Mouse (Mus musculus) kidney, postnatal 25 days (tissue): ENCODE measurements around the gene Kcnj12.

Experiments used
- DNase-seq, 2 experiments: peaks; one replicate each; pipeline ENCODE4 v3.0.0; 2021; ENCODE audit warnings: mixed read lengths in 2 of 2

Kcnj12 gene

DNA sequence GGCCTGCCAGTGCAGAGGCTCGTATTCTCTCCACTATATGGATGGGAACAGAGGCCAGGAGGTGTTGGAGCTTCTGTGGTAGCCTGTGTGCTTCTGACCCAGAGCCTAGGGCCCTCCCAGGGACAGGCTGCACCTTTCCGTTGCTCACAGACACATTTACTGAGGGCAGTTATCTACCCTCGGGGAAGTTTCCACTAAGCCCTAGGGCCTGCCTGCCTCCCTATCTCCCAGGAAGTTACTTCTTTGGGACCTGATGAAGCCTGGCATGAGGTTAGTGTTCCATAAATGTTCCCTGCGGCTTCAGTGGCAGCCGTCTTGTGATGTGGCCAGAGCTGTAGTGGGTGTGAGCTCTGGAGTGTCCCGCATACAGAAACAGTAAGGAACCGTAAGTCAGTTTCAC lies 3.2 kb downstream of the Kcnj12 start:
- DNase-seq, result no peak

DNA sequence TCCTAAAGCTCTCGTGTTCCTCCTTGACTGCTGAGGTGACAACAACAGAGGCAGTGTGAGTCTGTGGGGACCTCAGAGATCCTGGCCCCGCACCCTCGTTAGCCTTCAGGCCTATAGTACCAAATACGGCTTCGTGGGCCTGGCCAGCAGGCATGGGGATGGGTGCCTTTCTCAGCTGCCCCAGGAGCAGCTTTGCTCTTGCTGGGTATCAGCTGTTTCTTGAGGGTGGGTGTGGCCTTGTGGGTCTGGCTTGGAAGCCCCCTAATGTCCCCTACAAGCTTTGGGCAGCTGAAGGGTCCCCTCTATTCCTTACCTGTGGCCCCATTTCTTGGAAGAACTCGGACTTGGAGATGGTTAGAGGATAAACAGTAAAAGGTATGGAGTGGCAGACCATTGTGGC lies 4.0 kb downstream of the Kcnj12 start:
- DNase-seq, result no peak

DNA sequence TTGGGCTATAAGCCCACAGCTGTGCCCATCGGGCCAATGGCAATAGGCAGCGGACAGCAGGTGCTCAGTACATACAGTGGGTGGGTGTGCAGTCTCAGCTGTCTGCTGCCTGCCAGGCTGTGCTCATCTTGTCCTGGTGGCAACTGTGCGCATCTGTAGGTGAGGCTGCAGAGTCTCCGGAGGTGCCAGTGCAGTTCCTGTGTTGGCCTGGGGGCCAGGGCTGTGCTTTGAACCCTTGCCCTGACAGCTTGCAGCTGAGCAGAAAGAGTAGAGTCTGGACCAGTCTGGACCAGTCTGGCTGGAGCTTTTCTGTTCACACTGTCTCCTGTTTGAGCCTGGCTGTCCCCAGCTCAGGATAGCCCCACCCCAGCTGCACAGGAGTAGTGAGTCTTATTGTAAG lies 4.8 kb downstream of the Kcnj12 start:
- no peak for DNase-seq

DNA sequence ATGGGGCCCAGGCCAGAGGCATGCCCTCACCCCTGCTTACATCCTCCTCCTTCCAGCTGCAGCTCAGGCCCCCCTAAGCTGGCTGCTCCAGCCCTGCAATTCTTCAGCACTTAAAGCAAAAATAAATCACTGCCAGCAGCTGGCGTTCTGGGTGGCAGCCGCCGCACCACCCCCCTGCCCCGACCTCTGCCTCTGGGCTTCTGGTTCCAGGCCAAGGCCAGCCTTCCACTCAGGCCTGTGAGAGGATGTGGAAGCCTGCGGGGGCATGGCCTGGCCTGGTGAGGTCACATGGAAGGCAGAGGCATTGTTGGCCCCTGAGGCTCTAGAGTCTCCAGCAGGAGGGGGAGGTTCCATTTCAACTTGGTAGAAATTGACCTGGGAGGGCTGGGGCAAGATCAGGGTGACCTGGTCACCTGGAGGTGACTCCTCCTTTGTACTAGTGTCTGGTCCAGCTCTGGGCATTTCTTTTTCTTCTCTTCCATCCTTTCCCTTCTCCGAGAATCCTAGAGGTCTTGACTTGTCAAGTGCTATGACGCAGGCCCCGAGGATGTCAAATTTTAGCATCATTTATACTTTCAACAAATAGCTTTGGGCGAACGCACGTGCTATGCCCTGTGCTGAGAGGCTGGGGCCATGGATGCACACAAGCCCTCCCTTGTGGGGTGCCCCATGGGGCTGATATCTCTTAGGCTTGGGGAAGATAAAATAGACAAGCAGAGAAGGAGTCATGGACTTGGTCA lies 6.0 kb downstream of the Kcnj12 start:
- DNase-seq, result peak; percentile 56 to 85

DNA sequence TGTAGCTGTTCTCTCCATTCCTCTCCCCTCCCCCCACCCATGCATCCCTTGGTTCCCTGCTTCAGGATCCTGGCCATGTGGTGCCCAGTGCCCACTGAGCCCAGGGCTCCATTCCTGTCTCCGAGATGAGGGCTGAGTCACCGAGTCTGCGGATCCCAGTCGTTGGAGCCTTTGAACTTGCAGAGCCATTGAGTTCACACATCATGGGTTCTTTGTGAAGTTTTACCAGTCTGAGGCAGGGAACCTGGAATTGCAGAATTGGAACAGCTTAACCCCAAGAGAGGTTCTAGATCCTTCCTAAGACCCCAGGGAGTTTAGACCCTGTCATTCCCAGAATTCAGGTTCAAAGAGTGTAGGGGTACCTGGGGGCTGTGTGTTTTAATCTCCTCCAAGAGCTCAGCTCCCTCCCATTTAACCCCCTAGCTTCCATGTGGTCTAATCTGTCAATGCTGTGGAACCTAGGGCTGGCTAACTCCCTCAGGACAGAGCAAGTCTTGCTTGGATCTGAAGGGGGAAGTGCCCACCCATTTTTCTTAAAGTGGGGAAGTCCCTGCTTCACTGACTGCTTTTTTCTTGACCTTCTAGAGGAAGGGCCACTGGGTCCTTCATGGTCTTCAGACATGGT lies 6.9 kb downstream of the Kcnj12 start:
- DNase-seq, result no peak

DNA sequence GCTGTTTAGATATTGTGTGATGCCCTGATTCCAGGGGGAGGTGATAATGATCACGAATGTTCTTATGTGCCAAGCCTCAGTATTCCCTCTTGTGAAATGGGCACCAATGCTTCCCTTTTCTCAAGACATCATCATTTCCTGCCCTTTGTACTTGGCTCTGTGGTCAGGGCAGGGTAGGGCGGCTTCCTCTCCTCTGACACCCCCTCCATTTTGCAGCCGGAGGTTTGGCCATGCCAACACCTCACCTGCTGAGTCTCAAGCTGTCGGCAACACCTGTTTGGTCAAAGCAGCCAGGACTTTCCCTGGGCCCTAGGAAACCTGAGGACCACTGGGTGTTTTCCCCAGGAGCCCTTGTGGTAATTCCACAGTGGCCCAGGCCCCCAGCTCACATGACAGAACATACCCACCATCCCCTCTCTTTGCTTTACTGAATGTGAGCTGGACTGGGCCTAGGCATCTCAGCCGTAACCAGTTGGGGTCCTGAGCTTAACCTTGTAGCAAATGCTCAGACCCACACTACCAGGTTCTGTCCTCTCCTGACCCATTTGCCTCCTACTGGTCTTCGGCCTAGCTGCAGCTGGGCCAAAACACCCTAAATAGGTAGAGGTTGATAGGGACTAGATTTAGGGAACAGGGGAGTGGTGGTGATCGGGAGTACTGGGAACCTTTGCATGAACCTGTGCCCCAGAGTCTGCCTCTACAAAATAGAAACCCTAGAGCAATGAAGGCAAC lies 7.7 kb downstream of the Kcnj12 start:
- no peak for DNase-seq

DNA sequence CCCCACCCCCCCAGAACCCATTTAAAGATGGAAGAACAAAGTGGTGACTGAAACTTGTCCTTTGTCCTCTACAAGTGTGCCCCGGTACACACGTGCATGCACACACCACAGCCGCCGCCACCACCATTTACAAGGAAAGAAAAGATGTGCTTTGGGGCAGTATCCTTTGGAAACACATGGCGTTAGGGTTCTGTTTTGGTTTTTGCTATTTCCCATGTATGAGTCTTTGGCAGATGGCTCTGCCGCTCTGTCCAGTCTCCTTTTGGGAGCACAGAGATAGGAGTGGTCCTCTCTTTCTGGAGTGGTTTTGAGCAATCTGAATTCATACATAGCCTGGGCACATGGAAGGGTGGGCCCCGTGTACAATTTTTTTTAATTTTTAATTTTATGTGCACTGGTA lies 8.8 kb downstream of the Kcnj12 start:
- no peak for DNase-seq

DNA sequence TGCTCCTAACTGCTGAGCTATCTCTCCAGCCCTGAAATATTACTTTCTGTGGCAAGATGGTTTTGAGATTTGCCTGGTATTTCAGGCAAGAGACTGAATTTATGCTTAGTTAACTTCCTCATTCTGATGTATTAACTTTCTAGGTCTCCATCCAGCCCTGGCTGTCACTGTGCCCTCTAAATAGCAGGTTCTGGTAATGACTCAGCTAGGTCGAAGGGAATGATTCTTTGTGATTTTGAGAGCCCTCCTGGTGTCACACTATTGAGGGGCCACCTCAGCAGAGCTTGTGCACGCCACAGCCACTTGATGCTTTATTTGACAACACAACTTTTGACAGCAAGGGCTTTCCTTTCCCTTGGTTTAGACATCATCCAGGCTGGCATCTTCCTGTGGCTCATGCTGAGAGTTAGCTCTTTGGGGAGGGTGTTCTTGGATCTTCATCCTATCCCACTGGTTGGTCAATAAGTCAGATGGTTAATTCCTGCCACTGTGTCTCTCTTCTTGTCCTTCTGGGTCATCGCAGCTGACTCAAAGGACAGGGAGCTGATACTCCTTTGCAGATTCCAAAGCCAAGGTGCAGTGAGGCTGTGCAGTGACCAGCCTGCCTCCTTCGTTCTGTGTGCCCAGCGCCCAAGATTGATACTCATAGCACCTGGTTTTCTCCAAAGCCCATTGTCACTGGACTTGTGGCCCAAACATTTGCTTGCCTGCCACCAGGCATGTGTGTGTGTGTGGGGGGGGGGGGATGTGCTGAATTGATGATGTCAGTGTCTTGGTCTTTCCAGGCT lies 9.5 kb downstream of the Kcnj12 start:
- DNase-seq, result no peak

DNA sequence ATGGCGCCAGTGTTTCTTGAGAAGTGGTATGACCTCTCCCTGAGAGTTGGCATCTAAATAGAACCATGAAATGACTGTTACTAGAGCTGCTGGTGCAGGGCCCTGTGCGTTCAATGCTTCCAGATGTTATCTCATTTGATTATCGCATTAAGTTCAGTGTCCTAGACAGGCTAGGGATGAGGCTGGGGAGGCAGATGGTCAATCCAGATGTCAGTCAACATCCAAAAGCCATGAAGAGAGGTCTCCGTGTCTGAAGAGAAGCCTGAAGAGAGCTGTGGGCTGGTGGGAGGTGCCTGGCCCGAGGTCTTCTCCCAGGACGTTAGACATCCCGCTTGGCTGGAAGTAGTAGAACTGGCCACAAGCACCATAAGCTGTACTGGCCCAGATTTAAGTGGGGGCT lies 10.1 kb downstream of the Kcnj12 start:
- DNase-seq, result no peak

DNA sequence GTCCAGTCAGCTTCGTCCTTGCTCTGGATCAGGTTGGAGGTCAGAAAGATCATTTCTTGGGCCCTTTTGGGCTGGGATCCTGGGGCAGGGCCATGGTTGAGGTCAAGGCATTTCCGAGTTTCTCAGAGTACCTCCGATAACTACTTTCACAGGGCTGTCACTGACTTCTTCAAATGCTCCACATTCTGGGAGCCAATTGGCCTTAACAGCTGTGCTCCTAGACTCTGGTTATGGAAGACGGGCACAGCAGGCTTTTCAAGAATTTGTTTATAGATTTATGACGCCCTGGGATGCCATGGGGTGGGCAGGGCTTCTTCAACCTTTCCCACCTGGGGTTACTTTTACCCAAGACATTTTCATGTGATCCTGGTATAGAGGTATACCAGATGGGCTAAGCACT lies 10.8 kb downstream of the Kcnj12 start:
- no peak for DNase-seq

DNA sequence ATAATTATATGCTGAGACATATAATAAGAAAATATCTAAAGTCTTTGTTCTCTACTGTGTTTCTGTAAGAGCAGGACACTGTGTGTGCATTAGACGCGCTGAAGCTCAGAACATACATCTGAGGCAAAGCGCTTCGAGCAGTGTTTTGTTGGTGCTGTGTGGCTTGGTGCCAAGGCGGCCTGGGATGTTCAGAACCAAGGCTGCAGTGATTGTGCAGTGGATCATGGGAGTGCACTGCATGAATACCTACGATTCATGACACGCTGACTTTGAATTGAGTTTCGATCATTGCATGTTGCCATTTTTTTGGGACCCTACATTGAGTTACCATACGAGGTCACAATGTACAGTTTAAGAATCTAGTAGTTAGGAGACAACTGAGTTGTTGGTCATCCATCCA lies 14.3 kb downstream of the Kcnj12 start:
- DNase-seq, result peak in 1 of 2 experiments; percentile 6

DNA sequence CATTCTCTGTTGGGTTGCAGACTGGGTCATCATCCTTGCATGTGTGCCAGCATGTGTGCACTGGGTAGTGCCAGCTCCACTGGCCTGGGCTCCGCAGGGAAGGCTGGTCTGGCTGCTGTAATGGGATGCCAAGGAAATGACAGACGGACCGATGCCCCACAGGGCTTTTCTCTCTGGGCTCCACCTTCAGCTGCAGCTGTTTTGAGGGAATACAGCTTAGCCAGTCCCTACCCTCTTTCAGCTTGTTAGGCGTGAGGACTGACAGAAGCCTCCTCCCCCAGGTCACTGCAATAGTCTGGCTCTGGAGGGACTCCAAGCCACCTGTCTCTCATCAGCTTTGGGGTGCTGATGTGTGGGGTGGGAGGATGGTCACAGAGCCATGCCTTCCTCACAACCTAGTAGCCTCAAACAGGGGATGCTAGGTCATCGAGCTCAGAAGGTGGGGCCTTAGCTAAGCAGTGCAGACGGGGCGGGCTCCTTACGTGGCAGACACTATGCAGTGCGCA lies 16.0 kb downstream of the Kcnj12 start:
- peak in 1 of 2 experiments; percentile 28 for DNase-seq

DNA sequence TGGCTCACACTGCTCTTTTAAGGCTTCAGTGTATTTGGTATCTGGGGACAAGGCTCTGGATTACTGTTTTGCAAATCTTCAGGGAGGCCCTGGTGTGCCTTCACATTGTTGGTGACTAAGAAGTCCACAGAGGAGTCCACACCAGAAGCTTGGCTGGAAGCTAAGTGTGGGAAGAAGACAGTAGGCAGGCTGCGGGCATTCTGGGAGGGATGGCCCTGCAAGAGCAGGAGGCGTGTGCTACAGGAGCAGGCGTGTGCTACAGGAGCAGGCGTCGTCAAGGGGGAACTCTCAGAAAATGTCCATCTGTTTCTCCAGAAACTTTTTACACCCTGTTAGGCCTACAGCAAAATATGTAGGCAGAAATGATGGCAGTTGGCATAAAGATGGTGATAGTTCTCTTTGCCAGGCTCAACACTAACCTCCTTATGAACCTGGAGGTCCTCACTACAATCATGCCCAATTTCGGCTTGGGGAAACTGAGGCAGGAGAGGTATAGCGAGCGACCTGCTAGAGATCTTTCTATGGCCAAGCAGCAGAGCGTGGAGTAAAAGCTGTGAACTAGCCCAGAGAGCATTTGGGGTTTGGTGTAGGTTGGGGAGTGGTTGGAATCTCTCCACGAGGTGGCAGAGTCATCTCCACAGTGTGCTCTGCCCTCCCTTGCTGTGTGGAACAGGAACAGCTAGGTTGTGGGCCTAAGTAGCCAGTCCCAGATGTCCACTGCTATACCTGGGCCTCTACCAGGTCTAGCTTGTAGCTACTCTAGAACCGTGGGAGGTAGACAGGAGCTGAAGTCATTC lies 18.7 kb downstream of the Kcnj12 start:
- peak in 1 of 2 experiments; percentile 23 for DNase-seq

DNA sequence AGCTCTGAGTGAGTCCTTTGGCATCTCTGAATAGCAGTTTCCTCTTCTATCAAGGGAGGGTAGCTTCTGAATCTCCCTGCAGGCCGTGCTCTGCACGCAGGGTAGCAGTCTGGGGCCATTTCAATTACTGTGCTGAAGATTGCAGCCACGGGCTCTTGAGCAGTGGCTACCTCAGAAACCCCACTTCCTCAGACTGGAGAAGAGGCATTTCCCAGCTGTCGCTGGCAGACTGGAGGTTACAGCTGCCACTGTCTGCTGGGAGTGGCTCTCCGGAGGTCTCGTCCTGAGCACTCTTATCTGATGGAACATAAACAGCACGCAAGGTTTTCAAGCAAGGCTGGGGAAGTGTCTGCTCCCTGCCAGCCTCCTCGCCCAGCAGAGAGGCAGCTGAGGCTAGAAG lies 20.2 kb downstream of the Kcnj12 start:
- DNase-seq, result peak in 1 of 2 experiments; percentile 18

DNA sequence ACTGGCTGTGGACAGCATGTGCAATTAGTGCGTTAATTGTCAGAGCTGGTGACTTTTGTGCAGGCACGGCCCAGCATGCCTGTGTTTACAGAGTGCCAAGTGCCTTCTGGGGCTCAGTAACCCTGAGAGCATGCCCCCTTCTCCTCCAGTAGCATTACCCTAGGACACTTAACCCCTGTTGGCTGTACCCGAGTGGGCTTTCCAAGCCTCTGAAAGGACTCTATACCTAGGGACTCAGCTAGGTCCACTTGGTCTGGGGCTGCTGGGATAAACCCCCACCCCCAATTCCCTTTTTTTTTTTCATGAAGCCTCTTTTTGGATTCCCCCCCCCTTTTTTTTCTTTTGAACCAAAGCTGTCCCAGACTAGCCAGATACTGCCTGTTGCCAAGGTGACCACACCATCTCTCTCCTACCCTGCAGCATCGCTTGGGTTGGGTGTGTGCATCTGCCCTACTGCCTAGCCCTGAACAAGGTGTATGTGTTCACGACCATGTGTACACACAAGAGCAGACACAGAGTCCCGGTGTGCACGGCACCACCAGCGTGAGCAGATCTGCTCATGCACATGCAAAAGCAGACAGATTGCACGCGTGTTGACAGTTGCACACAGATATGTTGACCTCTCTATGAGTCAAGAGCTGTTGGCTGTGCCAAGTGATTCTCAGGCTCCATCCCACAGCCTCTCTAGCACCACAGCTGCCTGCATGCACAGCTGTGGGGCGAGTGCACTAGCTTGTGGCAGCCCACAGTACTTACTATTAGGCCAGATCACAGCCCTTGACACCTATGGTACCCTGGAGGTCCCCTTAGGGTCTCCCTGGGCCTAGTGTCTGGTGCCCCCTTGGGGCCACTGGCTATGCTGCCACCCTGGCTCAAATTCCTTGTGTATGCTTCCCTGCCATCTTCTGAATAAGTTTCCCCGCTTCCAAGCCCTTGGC lies 21.0 kb downstream of the Kcnj12 start:
- peak in 1 of 2 experiments; percentile 38 for DNase-seq

DNA sequence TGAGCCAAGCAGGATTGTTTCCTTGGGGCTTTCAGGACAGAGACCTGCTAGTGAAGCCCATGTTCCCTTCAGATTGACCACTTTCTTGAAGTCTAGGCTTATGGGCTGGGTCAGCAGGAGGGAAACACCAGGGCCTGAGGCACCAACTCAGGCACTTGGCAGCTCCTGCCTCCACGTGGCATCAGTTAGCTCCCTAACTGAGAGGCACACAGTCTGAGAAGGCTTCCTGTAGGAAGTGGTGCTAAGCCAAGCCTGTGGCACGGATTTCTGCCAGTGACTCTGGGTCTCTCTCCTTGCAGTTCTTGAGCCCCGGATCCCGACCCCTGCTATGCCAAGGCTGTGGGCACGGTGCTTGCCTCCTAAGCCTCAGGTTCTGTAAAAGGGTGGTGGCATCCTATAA lies 22.4 kb downstream of the Kcnj12 start:
- DNase-seq, result peak in 1 of 2 experiments; percentile 27

DNA sequence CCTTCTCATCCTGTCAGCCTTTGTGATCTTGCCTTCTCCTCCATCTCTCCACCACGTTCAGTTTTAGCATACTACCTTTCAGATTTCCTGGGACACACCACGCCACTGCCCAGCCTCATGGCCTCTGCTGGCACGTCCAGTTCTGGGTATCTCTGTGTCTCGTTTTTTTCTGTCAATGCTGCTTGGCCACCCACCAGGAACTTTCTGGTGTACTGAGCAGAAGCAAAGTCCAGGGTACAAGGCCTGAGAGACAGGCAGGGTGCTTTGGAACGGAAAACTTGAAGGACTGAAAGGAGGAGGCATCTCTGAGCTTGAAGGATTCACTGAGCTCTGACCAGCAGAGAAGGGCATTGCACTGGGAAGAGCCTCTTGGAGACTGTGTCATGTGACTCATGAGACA lies 25.1 kb downstream of the Kcnj12 start:
- peak; percentile 59 to 82 for DNase-seq

DNA sequence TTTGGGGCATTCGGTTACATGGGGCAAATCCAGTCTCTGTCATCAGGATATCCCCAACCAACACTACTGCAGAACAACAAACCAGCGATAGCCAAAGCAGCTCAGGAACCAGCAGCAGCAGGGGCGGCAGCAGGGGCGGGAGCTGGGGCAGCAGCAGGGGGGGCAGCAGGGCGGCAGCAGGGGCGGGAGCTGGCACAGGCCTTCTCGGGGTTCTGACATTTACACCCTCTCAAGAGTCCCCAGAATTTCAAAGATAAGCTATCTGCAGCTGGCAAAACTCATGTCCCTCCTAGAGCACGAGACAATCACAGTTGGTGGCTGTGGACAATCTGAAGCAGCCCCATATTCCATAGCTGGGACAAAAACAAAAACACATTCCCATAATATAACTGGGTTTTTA lies 28.8 kb downstream of the Kcnj12 start:
- DNase-seq, result peak in 1 of 2 experiments; percentile 11

DNA sequence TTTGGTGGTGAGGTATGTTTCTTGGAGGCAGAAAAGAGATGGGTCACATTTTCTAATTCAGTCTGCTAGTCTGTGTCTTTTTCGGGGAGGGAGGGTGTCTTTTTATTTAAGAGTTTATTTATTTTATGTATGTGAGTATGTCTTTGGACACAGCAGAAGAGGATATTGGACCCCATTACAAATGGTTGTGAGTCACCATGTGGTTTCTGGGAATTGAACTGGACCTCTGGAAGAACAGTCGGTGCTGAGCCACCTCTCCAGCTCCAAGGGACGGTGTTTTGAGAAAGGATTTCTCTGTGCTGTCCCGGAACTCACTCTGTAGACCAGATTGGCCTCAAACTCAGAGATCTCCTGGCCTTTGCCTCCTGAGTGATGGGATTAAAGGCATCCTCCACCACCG lies 34.5 kb downstream of the Kcnj12 start:
- DNase-seq, result peak in 1 of 2 experiments; percentile 25

DNA sequence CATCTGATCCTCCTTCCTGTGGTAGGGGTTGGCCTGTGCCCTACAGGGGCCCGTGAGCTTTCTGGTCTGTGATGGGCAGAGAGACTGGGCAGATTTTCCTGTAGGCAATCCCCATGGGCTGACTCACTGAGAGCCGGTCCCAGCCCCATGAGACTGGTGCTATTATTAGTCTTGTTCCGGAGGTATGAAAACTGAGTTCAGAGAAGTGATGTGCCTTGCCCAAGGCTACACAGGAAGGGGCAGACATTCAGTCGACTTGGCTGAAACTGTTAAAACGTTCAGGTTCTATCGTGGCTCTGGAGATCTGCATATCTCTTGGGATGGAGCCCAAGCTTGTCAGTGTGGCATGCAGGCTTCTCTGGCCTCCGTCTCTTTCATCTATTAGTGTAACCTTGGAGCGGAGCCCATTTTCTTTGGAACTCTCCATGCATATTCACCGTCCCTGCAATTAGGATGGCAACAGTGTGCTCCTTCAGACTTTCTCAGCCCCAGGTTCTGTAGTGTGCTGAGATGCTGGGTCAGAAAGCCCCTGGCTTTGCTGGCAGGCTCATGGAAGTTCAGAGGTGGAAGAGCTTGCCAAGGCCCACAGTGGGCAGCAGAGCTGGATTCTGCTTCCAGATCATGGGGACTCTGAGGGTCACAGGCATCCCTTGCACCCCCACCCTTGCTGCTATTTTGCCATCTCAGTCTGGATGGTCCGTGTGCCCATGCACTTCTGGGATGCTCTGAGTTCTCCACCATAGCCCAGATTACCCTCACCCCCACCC lies 37.5 kb downstream of the Kcnj12 start:
- no peak for DNase-seq
